Mouse (Mus musculus) liver, embryonic 16.5 days (tissue): ENCODE results near the gene Cdh23. TPM values are rescaled to one million over a fixed set of nuclear protein-coding genes. Genes with fewer than 3 reads are reported as not detected.

Experiments used
- ATAC-seq: fragments of 200-750 bp; cut with Nextera tagmentation; 2 replicates; pipeline ENCODE4 v1.8.0; 2017; ENCODE audit warnings: low read depth, mild to moderate bottlenecking, moderate number of reproducible peaks, moderate library complexity
- H3K27ac ChIP-seq: fragments of 300-500 bp; sonication (generic); 2 replicates; pipeline ENCODE4 v1.5.1; 2014; ENCODE audit warnings: mild to moderate bottlenecking, low read length
- H3K27me3 ChIP-seq: fragments of 300-500 bp; sonication (generic); 2 replicates; pipeline ENCODE4 v1.6.1; 2014; ENCODE audit warnings: low read depth, low read length, mixed read lengths; ENCODE audit not compliant: control insufficient read depth, insufficient read depth
- H3K36me3 ChIP-seq: fragments of 300-500 bp; sonication (generic); 2 replicates; pipeline ENCODE4 v1.6.1; 2014; ENCODE audit warnings: mild to moderate bottlenecking; ENCODE audit not compliant: control insufficient read depth, insufficient read depth
- H3K4me1 ChIP-seq: fragments of 300-500 bp; sonication (generic); 2 replicates; pipeline ENCODE4 v1.6.1; 2014; ENCODE audit warnings: low read depth, low read length, mixed read lengths; ENCODE audit not compliant: control insufficient read depth
- H3K4me2 ChIP-seq: fragments of 300-500 bp; sonication (generic); 2 replicates; pipeline ENCODE4 v1.6.1; 2014; ENCODE audit warnings: low read depth, low read length, mixed read lengths
- H3K4me3 ChIP-seq: fragments of 300-500 bp; sonication (generic); 2 replicates; pipeline ENCODE4 v1.5.1; 2014; ENCODE audit warnings: low read depth, mild to moderate bottlenecking, low read length
- H3K9ac ChIP-seq: fragments of 300-500 bp; sonication (generic); 2 replicates; pipeline ENCODE4 v1.6.1; 2014; ENCODE audit warnings: low read depth, low read length
- H3K9me3 ChIP-seq: fragments of 300-500 bp; sonication (generic); replicated peaks from 2 replicates; pipeline ENCODE4 v1.6.1; 2016; ENCODE audit warnings: low read length; ENCODE audit not compliant: control insufficient read depth
- WGBS: fragments of 180-500 bp; shearing (Covaris S2); extraction: QIAGEN DNeasy Blood & Tissue Kit; methylation state at CpG from one replicate; pipeline ENCODE4 v1.1.7; 2014; ENCODE audit not compliant: insufficient replicate concordance; 5-methylcytosine and 5-hydroxymethylcytosine counted together
- polyA plus RNA-seq: library from polyadenylated mRNA; unstranded; fragments of >200 nt; fragmentation: Nextera tagmentation; extraction: Ambion mirVana; gene quantifications from 2 replicates; pipeline ENCODE4 v1.2.1, GENCODE M21; 2015

The Cdh23 gene
- polyA plus RNA-seq, 1 experiment from 2014 or later: 0.65 TPM

DNA sequence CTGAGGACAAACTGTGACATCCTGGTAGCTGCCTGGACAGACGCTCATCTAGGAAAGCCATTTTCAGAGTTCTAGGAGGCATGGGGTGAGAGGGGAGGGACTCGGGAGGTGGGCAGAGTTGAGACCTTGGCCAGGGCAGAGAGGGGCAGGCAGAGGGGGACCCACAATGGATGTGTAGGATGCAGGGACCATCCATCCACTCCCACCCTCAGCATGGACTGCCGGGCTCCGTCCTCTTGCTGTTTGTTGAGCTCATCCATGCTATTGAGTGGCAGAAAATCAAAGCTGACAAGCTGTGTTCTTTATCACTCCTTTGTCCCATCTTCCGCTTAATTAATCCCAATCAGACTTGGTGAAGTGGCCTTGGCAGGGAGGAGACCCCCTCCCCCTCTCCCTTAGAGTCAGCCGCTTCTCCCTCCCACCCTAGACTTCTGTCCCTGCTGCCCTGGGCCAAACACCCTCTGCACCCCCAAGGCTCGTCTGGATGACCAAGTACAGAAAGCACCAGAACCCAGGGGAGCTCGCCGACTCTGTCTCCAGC lies 222.4 kb downstream of the Cdh23 start:
- Histone ChIP-seq H3K27me3 (no peaks in the 10 kb centered on the region), H3K4me1 (no peaks in the 10 kb centered on the region), H3K4me2 (no peak overlapping the region), H3K27ac (no peak overlapping the region), H3K4me3 (no peak overlapping the region), H3K36me3 (no peaks in the 10 kb centered on the region), H3K9me3 (no peaks in the 10 kb centered on the region), H3K9ac (no peak overlapping the region)
- 59% methylated on average over 9 of the region's 9 CpGs for WGBS
- ATAC-seq: no peak

DNA sequence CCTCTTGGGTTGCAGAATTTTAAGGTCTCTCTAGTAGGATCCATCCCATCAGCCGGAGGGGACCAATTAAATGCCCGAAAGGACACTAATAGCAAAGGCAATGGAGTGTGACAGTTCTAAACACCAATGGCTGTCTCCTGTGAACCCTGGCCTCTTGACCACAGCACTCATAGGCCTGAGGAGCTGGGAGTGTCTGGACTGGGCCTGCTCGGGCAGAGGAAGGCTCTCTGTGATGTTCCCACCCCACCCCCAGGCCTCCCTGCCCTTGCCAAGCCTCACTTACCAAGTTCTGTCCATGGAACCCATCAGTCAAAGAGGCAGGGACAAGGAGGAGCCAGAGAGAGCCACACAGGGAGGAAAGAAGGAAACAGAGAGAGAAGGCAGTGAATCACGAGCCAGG lies 228.5 kb downstream of the Cdh23 start:
- 30% methylated on average over 4 of the region's 4 CpGs for WGBS
- H3K9ac ChIP-seq: no peak overlapping the region
- H3K36me3 ChIP-seq: no peaks in the 10 kb centered on the region
- no peak overlapping the region for H3K4me2 ChIP-seq
- H3K27me3 ChIP-seq: no peaks in the 10 kb centered on the region
- H3K9me3 ChIP-seq: no peaks in the 10 kb centered on the region
- ATAC-seq: no peak
- H3K27ac ChIP-seq: no peak overlapping the region
- H3K4me3 ChIP-seq: no peak overlapping the region
- H3K4me1 ChIP-seq: no peaks in the 10 kb centered on the region

DNA sequence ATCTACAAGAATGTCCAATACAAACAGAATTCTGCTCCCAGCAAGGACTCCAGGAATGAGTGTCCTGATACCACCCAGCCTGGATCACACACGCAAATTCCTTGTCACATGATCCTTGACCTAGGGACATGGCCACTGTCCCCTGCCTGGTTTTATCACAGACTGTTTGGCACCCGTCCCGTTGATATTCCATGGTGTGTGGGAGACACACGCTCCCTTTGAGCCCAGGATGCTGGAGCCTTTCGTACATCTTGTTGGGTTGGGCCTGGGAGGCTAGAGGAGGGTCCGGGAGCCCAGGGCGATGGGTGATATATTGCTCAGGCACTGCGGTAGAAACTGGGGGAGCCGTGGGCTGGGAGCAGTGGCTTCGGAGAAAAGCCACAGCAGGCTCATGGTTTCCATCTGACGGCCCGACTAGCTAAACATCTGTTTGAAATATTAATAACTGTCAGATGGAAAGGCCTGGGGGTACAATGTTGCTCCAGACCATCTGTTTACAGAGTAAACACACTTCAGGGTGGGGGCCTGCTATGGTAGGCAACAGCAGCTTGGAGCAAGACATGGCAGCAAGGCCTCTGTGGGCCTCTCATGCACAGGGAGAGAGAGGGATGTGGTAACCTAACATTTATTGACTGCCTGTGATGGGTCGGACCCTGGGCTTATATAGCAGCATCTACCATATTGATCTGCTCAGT lies 232.2 kb downstream of the Cdh23 start:
- Histone ChIP-seq H3K27me3 (no peaks in the 10 kb centered on the region), H3K4me2 (no peak overlapping the region), H3K27ac (no peak overlapping the region), H3K9ac (no peak overlapping the region), H3K36me3 (no peaks in the 10 kb centered on the region), H3K4me3 (no peak overlapping the region), H3K9me3 (no peaks in the 10 kb centered on the region), H3K4me1 (no peaks in the 10 kb centered on the region)
- no peak for ATAC-seq
- WGBS: 66% methylated on average over 13 of the region's 13 CpGs

DNA sequence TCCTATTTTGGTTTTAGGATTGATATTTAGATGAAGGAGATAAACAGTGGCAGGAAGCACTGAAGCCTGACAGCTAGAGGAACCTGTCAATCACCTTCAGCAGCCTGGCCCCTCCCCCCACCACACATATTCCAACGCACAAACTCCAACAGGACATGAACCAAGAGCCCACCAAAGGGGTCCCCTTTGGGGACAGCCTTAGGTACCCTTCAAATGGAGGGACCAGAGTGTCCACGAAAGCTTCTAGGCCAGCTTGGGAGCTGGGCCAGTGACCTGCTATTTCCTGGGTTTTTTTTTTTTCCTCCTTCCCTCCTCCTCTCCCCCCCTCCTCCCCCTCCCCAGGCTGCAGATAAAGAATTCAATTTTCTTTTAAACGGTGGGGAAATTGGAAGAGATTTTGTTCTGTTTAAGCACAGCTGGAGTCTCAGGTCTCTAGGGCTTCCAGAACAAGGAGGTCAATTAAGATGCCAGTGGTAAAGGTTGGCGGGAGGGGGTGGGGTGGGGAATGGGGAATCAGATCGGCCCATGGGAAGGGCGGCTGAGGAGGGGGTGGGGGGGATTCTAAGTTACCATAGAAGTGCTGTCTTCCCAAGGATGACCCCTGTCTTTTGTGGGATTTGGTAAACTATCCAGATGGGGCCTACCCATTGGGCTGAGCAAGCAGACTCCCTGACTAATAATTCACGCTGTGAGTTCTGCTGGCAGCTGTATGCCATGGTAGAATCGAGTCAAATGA lies 239.5 kb downstream of the Cdh23 start:
- no peak overlapping the region for H3K4me2 ChIP-seq
- H3K4me1 ChIP-seq: no peaks in the 10 kb centered on the region
- H3K4me3 ChIP-seq: no peak overlapping the region
- no peak overlapping the region for H3K9ac ChIP-seq
- H3K9me3 ChIP-seq: no peaks in the 10 kb centered on the region
- H3K36me3 ChIP-seq: no peaks in the 10 kb centered on the region
- no peak for ATAC-seq
- no peaks in the 10 kb centered on the region for H3K27me3 ChIP-seq
- no peak overlapping the region for H3K27ac ChIP-seq
- 33% methylated on average over 8 of the region's 8 CpGs for WGBS

DNA sequence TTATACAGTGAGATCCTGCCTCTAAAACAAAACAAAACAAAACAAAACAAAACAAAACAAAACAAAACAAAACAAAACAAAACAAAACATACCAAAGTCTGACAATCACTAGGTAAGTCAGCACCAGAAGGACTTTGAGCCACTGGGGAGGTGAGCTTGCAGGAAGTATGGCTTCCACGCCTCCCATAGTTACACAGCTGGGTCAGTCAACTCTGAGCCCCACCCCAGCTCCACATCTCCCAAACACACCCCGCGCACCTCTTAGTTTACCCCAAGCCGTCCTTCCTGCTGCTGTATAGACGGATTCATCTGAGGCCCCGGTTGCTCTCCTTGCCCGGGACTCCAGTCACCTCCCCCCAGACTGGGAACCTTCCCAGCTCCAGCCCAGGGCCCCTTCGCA lies 241.1 kb downstream of the Cdh23 start:
- H3K9ac ChIP-seq: no peak overlapping the region
- H3K4me1 ChIP-seq: no peaks in the 10 kb centered on the region
- no peaks in the 10 kb centered on the region for H3K9me3 ChIP-seq
- WGBS: 67% methylated on average over 8 of the region's 8 CpGs
- no peaks in the 10 kb centered on the region for H3K36me3 ChIP-seq
- no peaks in the 10 kb centered on the region for H3K27me3 ChIP-seq
- no peak overlapping the region for H3K4me3 ChIP-seq
- H3K27ac ChIP-seq: no peak overlapping the region
- no peak overlapping the region for H3K4me2 ChIP-seq
- ATAC-seq: no peak

DNA sequence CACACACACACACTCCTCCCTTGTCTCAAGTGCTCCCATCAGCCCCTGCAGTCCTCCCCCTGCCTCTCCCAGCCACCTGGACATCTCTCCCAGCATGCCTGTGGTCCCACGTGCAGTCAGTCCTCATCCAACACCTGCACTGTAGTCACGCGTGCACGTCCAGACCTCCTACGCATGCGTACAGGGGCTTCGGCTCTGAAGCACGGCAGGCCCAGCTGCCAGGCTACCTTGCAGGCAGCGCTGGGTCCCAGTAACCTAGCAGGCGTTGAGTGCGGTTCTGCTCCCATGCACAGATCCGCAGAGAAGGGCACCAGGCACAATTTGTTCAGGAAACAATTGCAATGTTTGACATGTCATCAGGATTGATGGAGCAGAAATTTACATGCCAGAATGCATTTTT lies 249.1 kb downstream of the Cdh23 start:
- 71% methylated on average over 12 of the region's 12 CpGs for WGBS
- Histone ChIP-seq H3K4me1 (no peaks in the 10 kb centered on the region), H3K4me3 (no peak overlapping the region), H3K9ac (no peak overlapping the region), H3K27ac (no peak overlapping the region), H3K36me3 (no peaks in the 10 kb centered on the region), H3K27me3 (no peaks in the 10 kb centered on the region), H3K4me2 (no peak overlapping the region), H3K9me3 (no peaks in the 10 kb centered on the region)
- no peak for ATAC-seq

DNA sequence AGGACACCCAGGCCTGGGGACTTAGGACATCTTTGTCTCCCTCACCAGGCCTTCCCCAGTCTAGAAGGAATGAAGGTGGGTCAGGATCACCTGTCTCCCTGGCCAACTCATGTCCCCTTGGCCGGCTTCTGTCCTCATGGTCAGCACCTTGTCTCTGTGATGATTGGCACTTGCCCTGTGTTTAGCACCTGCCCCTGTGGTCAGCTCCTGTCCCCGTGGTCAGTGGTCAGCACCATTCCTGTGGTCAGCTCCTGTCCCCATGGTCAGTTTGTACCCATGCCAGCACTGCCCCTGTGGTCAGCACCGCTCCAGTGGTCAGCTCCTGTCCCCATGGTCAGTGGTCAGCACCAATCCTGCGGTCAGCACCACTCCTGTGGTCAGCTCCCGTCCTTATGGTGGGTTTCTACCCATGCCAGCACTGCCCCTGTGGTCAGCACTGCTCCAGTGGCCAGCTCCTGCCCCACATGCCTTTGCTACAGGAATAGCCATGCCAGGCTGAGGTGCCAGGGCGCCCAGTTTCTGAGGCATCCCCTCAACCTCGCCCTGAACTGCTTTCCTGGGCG lies 251.2 kb downstream of the Cdh23 start:
- no peak for ATAC-seq
- Histone ChIP-seq H3K27me3 (no peaks in the 10 kb centered on the region), H3K27ac (no peak overlapping the region), H3K4me1 (no peaks in the 10 kb centered on the region), H3K9ac (no peak overlapping the region), H3K4me2 (no peak overlapping the region), H3K9me3 (no peaks in the 10 kb centered on the region), H3K4me3 (no peak overlapping the region), H3K36me3 (no peaks in the 10 kb centered on the region)
- WGBS: 39% methylated on average over 8 of the region's 8 CpGs

DNA sequence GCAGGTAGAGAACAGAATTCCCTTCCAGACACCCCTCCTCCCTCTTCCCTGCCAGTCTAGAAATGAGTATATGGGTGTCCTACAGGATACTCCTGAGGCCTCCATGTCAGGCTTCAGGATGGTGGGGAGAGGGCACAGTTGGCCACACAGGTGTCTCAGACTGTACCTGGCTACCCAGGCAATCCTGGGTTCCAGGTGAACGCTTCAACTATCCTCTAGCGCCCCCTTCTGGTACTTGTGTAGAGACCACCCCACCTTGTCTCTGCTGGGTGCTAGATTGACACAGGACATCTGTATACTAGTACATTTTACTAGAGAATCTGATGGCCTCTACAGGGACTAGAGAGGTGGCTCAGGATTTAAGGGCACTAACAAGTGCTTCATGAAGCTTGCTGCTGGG lies 253.2 kb downstream of the Cdh23 start:
- H3K36me3 ChIP-seq: no peaks in the 10 kb centered on the region
- H3K9ac ChIP-seq: no peak overlapping the region
- H3K4me2 ChIP-seq: no peak overlapping the region
- no peak overlapping the region for H3K27ac ChIP-seq
- H3K4me3 ChIP-seq: no peak overlapping the region
- 0% methylated on average over 2 of the region's 2 CpGs for WGBS
- no peak for ATAC-seq
- H3K27me3 ChIP-seq: no peaks in the 10 kb centered on the region
- H3K4me1 ChIP-seq: no peaks in the 10 kb centered on the region
- H3K9me3 ChIP-seq: no peaks in the 10 kb centered on the region

DNA sequence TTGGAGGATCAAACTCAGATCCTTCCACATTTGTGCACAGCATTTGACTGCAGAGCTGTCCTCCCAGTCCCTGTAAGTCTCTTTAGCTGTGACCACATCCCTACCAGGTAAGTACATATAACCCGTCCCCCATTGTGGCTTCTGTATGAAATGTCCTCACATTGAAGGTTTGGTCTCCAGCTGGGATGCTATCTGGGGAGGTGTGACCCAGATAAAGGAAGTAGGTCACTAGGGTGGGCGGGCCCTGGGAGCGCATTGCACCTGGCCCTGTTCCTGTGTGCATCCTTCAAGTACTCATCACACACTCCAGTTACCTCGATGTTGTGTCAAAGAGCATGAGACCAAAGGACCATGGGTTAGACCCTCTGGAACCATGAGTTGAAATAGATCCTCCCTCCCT lies 254.0 kb downstream of the Cdh23 start:
- H3K36me3 ChIP-seq: no peaks in the 10 kb centered on the region
- H3K4me2 ChIP-seq: no peak overlapping the region
- no peaks in the 10 kb centered on the region for H3K4me1 ChIP-seq
- no peak overlapping the region for H3K9ac ChIP-seq
- WGBS: 66% methylated on average over 4 of the region's 4 CpGs
- no peaks in the 10 kb centered on the region for H3K9me3 ChIP-seq
- no peak overlapping the region for H3K4me3 ChIP-seq
- no peak overlapping the region for H3K27ac ChIP-seq
- no peaks in the 10 kb centered on the region for H3K27me3 ChIP-seq
- ATAC-seq: no peak
